Mouse (Mus musculus): ENCODE results near the gene Ppm1d.
A peak's percentile ranks its signal among the peaks of the same experiment; 100 is the strongest.

Gene Ppm1d

GRCm38 (mm10) chr11:85310713-85311574, at the start of gene Ppm1d:
Gene Ppm1d, plus strand, starts transcription at chr11:85311244.
- DNase-seq (ENCODE audit: low read depth) = peak; percentile 100

GRCm38 (mm10) chr11:85264635-85265034, 46.4 kb upstream of the Ppm1d start:
- DNase-seq (ENCODE audit: low read depth) = no peak

DNA sequence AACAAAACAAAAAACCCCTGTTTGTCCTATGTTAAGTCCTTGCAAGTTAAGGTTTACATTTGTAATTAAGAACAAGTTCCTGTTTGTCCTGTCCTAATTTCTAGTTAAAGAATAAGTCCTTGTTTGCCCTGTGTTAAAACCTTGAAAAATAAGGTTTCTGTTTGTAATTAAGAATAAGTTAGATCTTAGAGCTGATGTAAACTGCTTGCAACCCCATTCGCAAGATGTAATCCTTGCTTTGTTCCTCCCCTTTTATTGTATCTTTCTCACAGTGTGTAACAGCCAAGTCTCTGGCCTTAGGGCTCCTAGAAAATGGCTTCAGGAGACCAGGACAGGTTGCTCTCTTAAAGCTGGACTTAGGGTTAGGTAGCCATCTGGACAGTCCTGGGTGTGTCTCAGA, 43.7 kb upstream of the Ppm1d start:
- DNase-seq (ENCODE audit: low read depth) = no peak

- DNase-seq (ENCODE audit: low read depth) = peak; percentile 80
These were observed 40.4 kb upstream of the Ppm1d start for GRCm38 (mm10) chr11:85270631-85271030.

GRCm38 (mm10) chr11:85273299-85273698, 37.7 kb upstream of the Ppm1d start:
- DNase-seq (ENCODE audit: low read depth) = peak; percentile 45

DNA sequence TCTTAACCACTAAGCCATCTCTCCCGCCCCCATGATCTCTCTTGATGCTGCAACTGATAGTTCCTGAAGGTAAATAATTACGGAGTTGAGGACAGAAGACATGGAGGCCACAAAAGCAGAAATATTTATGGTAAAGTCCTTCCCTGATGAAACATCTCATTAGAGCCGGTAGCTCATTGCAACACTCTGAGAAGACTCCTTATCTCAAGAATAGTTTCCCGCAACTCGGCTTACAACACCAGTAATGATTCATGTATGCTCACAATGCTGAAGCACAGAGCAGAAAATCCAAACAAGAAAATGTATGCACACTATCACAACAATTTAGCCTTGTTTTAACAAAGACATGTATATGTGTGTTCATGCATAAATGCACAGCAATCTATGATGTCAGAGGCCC, 35.9 kb upstream of the Ppm1d start:
- no peak for DNase-seq (ENCODE audit: low read depth)

GRCm38 (mm10) chr11:85277609-85278008, 33.4 kb upstream of the Ppm1d start:
- DNase-seq (ENCODE audit: low read depth) = no peak

GRCm38 (mm10) chr11:85278175-85278574, 32.9 kb upstream of the Ppm1d start:
- no peak for DNase-seq (ENCODE audit: low read depth)

DNA sequence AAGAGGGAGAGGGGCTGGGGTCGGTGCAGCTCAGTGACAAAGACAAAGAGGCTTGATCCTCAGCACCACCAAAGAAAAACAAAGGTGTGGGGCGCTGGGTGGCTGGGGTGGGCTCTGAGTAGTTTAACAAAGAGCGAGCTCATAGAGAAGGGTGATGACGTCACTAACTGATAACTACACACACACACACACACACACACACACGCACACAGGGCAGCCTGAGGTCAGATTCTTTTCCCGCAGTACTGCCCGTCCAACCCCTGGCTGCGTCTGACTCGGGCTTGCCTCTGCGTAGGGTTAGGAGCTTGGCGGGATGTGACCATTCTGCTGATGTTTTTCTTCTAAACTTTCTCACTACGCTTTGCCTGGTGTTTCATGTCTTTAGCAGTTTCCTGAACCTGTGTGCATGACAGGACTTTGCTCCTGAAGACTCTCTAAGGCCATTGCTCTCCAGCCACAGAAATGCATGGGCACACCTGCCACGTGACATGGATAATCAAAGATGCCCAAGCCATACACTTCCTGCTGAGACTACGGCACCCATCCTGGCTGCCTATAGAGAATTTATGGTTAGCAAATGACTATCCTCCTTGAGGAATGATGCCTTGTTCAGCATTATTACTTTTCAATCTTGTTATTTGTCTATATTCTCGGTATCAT, 29.7 kb upstream of the Ppm1d start:
- DNase-seq (ENCODE audit: low read depth) = no peak

DNA sequence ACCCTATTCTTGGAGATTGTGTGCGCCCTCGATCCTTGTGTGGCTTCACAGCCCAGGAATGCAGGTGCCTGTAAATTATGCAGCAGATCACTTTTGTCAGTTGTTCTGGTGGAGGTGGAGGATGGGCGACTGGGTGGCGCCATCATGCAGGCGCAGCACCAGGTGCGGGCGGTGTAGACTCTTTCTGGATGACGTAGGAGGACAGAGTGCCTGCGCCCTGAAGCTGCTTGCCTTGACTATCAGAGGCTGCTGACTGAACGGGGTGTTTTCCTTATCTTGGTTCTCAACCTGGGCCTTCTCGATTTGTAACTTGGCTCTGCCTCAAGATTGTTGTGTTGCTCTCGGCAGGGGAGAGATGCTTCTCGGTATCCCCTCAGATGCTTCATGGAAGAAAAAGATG, 13.1 kb upstream of the Ppm1d start:
- DNase-seq (ENCODE audit: low read depth) = no peak

DNA sequence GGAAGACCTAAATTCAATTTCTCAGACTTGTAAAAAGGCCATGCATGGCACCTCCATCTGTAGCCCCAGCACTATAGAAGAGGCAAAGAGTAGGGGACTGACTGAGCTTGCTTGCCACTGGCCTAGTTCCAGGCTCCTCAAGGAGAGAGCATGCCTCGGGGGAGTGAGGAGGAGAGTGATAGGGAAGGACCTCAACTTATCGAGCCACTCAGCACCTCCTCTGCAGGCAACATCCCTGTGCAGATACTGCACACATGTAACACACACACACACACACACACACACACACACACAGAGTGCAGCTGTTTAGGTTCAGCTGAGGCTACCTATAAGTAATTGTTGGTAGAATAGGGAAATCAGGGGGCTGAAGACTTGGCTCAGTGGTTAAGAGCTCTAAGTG, 11.2 kb upstream of the Ppm1d start:
- no peak for DNase-seq (ENCODE audit: low read depth)

- no peak for DNase-seq (ENCODE audit: low read depth)
These were observed 9.9 kb upstream of the Ppm1d start for GRCm38 (mm10) chr11:85301161-85301560.

- DNase-seq (ENCODE audit: low read depth) = no peak
These were observed 9.2 kb upstream of the Ppm1d start for GRCm38 (mm10) chr11:85301836-85302235.

- DNase-seq (ENCODE audit: low read depth) = no peak
These were observed 4.3 kb upstream of the Ppm1d start for GRCm38 (mm10) chr11:85306577-85307260.

- peak; percentile 57 for DNase-seq (ENCODE audit: low read depth)
These were observed 2.2 kb upstream of the Ppm1d start for GRCm38 (mm10) chr11:85308799-85309198.

DNA sequence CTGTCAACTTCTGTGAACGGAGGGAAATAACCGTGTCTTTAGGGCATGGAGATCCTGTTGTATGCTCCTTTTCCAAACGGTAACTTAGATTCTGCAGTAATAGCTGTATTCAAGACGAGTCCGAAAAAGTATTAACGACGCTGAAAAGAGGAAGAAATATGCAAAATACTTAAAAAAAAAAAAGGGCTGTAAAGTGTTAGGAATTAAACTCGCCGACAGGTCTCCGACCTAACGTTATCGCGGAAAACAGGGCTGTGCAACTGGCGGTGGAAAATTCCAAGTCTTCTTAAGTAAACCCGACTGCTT, 684 bp upstream of the Ppm1d start:
- no peak for DNase-seq (ENCODE audit: low read depth)

- peak; percentile 85 for DNase-seq (ENCODE audit: low read depth)
These were observed 824 bp downstream of the Ppm1d start for GRCm38 (mm10) chr11:85311645-85312490.

DNA sequence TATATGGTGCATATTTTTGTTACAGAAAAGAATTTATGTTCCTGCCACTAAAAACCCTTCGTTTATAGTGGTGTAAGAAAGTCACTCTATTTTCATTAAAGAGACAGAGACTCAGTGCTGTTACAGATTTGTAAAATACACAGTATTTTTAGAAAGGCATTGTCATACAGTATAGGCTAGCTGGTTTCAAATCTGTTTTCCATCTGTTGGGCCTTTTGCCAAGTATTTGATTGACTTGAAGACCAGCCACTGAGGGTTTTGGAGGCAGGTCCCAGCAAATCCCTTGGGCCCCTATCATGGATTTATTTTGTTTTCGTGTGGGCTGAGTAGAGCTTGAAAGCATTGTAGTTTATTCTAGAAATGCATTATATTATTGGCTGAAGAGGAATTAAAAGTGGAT, 1.8 kb downstream of the Ppm1d start:
- DNase-seq (ENCODE audit: low read depth) = peak; percentile 37

GRCm38 (mm10) chr11:85313361-85313760, 2.3 kb downstream of the Ppm1d start:
- DNase-seq (ENCODE audit: low read depth) = no peak

DNA sequence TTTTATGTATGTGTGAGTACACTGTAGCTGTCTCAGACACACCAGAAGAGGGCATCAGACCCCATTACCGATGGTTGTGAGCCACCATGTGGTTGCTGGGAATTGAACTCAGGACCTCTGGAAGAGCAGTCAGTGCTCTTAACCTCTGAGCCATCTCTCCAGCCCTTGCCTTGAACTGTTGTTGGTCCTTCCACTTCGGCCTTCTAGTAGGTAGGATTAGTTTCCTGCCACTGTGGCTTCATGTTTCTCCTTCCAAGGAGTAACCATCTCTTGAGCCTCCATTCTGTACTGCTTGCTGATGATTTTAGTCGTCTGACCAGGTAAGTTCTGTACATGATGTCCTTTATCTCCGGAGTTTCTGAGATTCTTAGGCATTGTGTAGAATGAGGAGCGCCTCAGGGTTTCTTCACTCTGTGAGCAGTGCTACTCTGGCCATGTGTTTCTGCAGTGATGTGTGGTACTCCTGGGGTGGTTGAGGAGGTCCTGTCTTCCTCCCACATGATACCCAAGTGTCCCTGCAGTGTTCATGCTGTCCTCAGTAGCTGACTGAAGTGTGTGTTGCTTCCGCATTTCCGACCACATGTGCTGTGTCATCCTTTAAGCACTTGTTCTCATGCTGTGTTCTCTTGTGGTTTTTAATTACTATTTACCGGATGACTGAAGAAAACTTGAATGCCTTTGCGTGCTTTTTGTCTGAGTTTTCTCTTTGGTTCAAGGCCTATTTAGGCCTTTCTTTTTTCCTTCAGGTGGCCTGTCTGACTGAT, 12.7 kb downstream of the Ppm1d start:
- DNase-seq (ENCODE audit: low read depth) = peak; percentile 75

GRCm38 (mm10) chr11:85328717-85329116, 17.7 kb downstream of the Ppm1d start:
- no peak for DNase-seq (ENCODE audit: low read depth)

Measured in induced T-regulatory cell, adult 2 months (primary cell).